Mouse (Mus musculus) myocyte (in vitro differentiated cells): ENCODE measurements at regions not wholly inside any gene's neighbourhood (a gene's known extent, or its start where the extent isn't known, plus 50 kb on each side); places are given as distances from the start of the nearest gene placed in this dataset.

ENCODE experiments used
- MAX ChIP-seq: IDR thresholded peaks from one replicate; pipeline ENCODE4 v1.6.1; 2011; ENCODE audit warnings: low read depth, mild to moderate bottlenecking, control low read depth
- POLR2A ChIP-seq: IDR thresholded peaks from one replicate; pipeline ENCODE4 v1.6.1; 2011; ENCODE audit warnings: low read depth, mild to moderate bottlenecking, control low read depth, moderate library complexity; ENCODE audit not compliant: insufficient read length
- TCF12 ChIP-seq: IDR thresholded peaks from one replicate; pipeline ENCODE4 v1.6.1; 2011; ENCODE audit warnings: mild to moderate bottlenecking, control low read depth; ENCODE audit not compliant: poor library complexity, insufficient read depth, severe bottlenecking
- USF1 ChIP-seq: IDR thresholded peaks from one replicate; pipeline ENCODE4 v1.6.1; 2011; ENCODE audit warnings: low read depth, mild to moderate bottlenecking, control low read depth, moderate library complexity

- TF ChIP-seq USF1 (no peak), TCF12 (no peak), POLR2A (no peak), MAX (no peak)
Measured at GRCm38 (mm10) chr1:101918872-101919271, 2146.3 kb downstream of the Cntnap5b start.
